Mouse (Mus musculus): Measurements from ENCODE around the gene Ltb.

DNA sequence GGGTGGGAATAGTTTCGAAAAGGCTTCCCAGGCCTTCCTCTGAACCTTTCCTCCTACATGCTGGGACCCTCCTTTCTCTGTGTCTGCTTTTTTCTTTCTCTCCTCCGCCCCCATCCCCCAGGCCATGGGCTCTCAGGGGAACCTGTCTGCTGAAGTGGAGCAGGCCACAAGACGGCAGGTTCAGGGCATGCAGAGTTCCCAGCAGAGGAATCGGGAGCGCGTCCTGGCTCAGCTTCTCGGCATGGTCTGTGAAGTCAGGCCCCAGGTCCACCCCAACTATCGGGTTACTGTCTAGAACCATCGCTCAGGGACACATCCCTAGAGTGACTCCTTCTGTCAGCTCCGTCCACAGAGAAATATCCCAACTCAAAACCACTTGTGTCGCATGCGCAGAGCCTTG lies 43.3 kb downstream of the Ltb start:
- no peak for TF ChIP-seq GATA1 (IDR thresholded peaks at IDR 0.05; ENCODE audit: borderline replicate concordance, low read length)
- no peak for TF ChIP-seq FLI1 (IDR thresholded peaks at IDR 0.05; ENCODE audit: low read length)
